Mouse (Mus musculus) bone marrow macrophage, adult 2 months (primary cell): ENCODE measurements at regions not wholly inside any gene's neighbourhood (a gene's known extent, or its start where the extent isn't known, plus 50 kb on each side); places are given as distances from the start of the nearest gene placed in this dataset.

Source experiments
- H3K27ac ChIP-seq: 2 replicates; pipeline ENCODE4 v1.5.1; 2012; ENCODE audit warnings: low read depth, low read length; ENCODE audit not compliant: insufficient read depth
- H3K4me1 ChIP-seq: 2 replicates; pipeline ENCODE4 v1.6.1; 2012; ENCODE audit warnings: low read length; ENCODE audit not compliant: control insufficient read depth, insufficient read depth
- H3K4me3 ChIP-seq: 2 replicates; pipeline ENCODE4 v1.5.1; 2012; ENCODE audit warnings: mild to moderate bottlenecking, low read length, moderate library complexity; ENCODE audit not compliant: insufficient read depth
- CTCF ChIP-seq: IDR thresholded peaks from 2 replicates; pipeline ENCODE4 v1.5.1; 2012; ENCODE audit warnings: low read depth, mild to moderate bottlenecking, low read length, moderate library complexity
- POLR2A ChIP-seq: IDR thresholded peaks from 2 replicates; pipeline ENCODE4 v1.6.1; 2012; ENCODE audit warnings: mild to moderate bottlenecking, low read depth, low read length, borderline replicate concordance

DNA sequence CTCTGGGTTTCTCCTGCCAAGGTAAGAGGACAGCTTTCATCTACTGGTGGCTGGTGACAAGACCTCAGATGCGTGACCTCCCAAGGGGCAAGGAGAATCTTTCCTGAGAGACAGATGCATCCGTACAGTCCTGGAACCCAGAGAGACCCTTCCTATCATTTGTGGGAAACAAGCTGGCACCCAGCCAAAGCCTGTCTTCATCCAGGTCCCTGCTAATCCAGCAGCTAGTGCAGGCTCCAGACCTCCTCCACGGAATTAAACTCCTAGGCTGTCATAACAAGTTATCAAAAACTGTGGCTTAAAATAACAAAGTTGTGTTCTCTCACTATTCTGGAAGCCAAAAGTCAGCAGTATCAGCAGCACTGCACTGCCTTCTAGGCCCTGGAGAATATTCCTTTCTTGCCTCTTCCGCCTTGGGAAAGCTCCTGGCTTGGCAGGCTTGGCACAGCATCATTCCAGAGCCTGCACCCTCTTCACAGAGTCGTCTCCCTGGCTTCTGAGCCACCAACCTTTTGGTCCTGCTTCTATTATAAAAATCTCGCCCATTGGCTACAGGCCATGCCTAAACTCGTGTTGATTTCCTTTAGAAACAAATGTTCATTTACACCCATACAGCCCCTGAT, 113.3 kb upstream of the Slc22a22 start:
- Histone ChIP-seq H3K4me3 (no peak overlapping the region), H3K4me1 (no peaks in the 10 kb centered on the region), H3K27ac (no peak overlapping the region)
- TF ChIP-seq POLR2A = no peak
- no peak for TF ChIP-seq CTCF

- no peak overlapping the region for H3K4me3 ChIP-seq
- no peak overlapping the region for H3K27ac ChIP-seq
- no peaks in the 10 kb centered on the region for H3K4me1 ChIP-seq
- TF ChIP-seq POLR2A (no peak), CTCF (no peak)
These were observed 112.3 kb upstream of the Slc22a22 start for GRCm38 (mm10) chr15:57589404-57590377.

DNA sequence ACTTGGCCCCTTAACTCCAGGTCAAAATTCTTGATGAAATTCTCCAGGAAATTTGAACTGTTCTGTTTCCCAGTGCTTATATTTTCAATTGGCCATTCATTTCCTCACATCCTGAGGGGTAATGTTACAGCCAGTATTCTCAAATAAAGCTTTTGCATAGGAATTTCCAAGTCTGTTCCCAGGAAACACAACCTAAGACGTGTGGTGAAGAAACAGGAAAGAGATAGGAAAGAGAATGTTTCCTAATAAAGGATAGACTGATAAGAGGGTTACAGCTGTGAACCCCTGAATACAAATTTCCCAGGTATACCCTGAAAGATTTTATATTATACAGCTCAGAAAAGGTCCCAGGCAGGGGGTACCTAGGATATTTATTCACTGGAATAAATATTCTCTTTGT, 108.0 kb upstream of the Slc22a22 start:
- TF ChIP-seq CTCF (no peak), POLR2A (no peak)
- no peaks in the 10 kb centered on the region for H3K4me1 ChIP-seq

GRCm38 (mm10) chr15:57584498-57584897, 107.1 kb upstream of the Slc22a22 start:
- Histone ChIP-seq H3K27ac (no peak overlapping the region), H3K4me1 (no peaks in the 10 kb centered on the region), H3K4me3 (no peak overlapping the region)
- TF ChIP-seq POLR2A (no peak), CTCF (no peak)

More for the DNA sequence above, 108.0 kb upstream of the Slc22a22 start:
- Histone ChIP-seq H3K27ac (no peak overlapping the region), H3K4me3 (no peak overlapping the region)

GRCm38 (mm10) chr15:57581266-57581665, 103.8 kb upstream of the Slc22a22 start:
- TF ChIP-seq CTCF = no peak
- no peak for TF ChIP-seq POLR2A
- Histone ChIP-seq H3K4me3 (no peak overlapping the region), H3K4me1 (no peaks in the 10 kb centered on the region), H3K27ac (no peak overlapping the region)

DNA sequence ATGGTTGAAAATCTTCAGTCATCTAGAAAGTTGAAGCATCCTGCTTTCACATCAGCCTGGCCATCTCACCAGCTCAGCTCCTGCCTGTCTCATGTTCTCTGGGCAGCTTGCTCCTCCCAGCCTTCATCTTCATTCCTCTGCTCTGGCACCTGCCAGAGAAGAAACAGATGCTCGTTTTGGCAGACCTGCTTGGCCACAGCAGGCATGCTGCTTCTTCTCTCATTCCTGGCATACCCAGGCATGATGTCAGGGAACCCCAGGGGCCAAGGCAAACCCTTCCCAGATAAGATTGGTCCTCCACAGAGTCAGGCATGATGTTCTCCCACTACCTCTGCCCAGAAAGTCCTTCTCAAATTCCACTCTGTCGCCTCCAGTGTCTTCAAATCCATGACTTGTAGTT, 101.4 kb upstream of the Slc22a22 start:
- Histone ChIP-seq H3K4me1 (no peaks in the 10 kb centered on the region), H3K27ac (no peak overlapping the region), H3K4me3 (no peak overlapping the region)
- no peak for TF ChIP-seq CTCF
- TF ChIP-seq POLR2A = no peak

DNA sequence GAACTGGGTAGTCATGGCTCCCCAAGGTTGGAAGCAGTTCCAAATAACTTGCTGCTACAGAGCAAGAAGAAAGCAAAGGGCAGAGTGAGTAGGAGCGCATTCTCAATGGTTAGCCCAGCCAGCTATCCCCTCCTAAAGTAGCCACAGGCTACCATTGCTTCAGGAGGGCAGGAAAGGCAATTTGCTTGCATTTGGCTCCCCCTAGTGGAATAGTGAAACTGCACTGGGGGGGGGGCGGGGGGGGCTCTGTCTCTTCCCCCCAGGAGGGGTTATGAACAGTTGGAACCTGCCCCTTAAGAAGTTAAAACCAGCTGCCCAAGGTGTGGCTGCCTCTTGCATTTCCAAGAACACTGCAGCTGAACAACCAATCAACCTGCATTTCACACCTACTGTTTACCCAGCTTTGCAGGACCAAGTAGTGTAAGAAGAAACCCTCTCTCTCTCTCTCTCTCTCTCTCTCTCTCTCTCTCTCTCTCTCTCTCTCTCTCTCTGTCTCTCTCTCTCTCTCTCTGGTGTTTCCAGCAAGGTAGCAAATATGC, 96.7 kb upstream of the Slc22a22 start:
- TF ChIP-seq CTCF (no peak), POLR2A (no peak)
- H3K4me1 ChIP-seq = no peaks in the 10 kb centered on the region
- no peak overlapping the region for H3K27ac ChIP-seq
- no peak overlapping the region for H3K4me3 ChIP-seq

- no peak overlapping the region for H3K27ac ChIP-seq
- TF ChIP-seq CTCF (no peak), POLR2A (no peak)
- no peak overlapping the region for H3K4me3 ChIP-seq
- H3K4me1 ChIP-seq = no peaks in the 10 kb centered on the region
These were observed 95.0 kb upstream of the Slc22a22 start for GRCm38 (mm10) chr15:57572460-57572859.

DNA sequence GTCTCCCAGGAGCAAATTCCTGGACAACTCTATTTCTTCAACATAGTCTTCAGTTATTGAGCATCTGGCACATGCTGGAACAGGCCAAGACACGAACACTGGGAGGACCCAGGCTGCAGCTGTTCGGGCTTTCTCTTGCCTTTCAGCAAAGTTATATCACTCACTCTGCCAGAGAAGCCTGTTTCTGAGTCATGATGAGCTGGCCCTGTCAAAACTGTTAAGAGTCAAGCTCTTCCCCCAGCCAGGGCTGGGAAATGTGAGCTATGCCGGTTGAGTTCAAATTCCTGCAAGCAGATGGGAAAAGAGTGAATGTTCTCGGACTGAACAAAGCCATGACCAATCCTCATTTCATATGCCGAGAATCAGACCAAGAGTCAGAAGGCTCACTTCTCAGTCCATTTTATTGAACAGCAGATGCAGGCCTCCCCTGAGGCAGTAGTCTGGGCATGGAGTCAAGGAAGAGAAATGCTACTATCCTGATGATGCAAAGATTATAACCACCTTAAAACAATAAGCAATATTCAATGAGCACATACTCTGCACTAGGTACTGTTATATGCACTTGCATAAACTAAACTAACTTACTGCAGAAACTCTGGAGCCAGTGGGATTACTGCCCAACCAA, 90.7 kb upstream of the Slc22a22 start:
- Histone ChIP-seq H3K4me3 (no peak overlapping the region), H3K4me1 (no peaks in the 10 kb centered on the region), H3K27ac (no peak overlapping the region)
- no peak for TF ChIP-seq POLR2A

- Histone ChIP-seq H3K4me3 (no peak overlapping the region), H3K27ac (no peak overlapping the region), H3K4me1 (no peaks in the 10 kb centered on the region)
- TF ChIP-seq CTCF (no peak), POLR2A (no peak)
These were observed 69.7 kb upstream of the Slc22a22 start for GRCm38 (mm10) chr15:57547154-57547553.
